Mouse (Mus musculus) lung, adult 2 months (tissue): ENCODE measurements around the gene Pik3c2a. TPM values are rescaled to one million over a fixed set of nuclear protein-coding genes. Genes with fewer than 3 reads are reported as not detected.

Source experiments
- DNase-seq: peaks from one replicate; pipeline ENCODE4 v3.0.0; 2022
- H3K4me1 ChIP-seq: fragments of 200-500 bp; 2 replicates; pipeline ENCODE4 v1.6.1; 2011; ENCODE audit warnings: low read length; ENCODE audit not compliant: control insufficient read depth, insufficient read depth
- H3K4me3 ChIP-seq: fragments of 200-500 bp; replicated peaks from 2 replicates; pipeline ENCODE3; 2011; ENCODE audit warnings: low read depth, mild to moderate bottlenecking, control low read depth, low read length; ENCODE audit errors: extremely low read depth
- CTCF ChIP-seq: fragments of 200-500 bp; IDR thresholded peaks from 2 replicates; pipeline ENCODE4 v1.5.1; 2011; ENCODE audit warnings: mild to moderate bottlenecking, low read length, control low read depth; ENCODE audit not compliant: insufficient read depth
- POLR2A ChIP-seq: fragments of 200-500 bp; IDR thresholded peaks from 2 replicates; pipeline ENCODE4 v1.6.1; 2011; ENCODE audit warnings: low read depth, mild to moderate bottlenecking, control low read depth, low read length, borderline replicate concordance; ENCODE audit errors: extremely low read depth
- WGBS: fragments of 180-500 bp; shearing (Covaris S2); methylation state at CpG from one replicate; pipeline ENCODE4 v1.1.7; 2018; 5-methylcytosine and 5-hydroxymethylcytosine counted together
- polyA plus RNA-seq: library from polyadenylated mRNA; depleted of rRNA; stranded (reverse); fragments of >200 nt; gene quantifications from 2 replicates; pipeline ENCODE4 v1.2.3, GENCODE M21; 2012; rRNA removed

Pik3c2a gene
- polyA plus RNA-seq, 1 experiment = 5.5 TPM

DNA sequence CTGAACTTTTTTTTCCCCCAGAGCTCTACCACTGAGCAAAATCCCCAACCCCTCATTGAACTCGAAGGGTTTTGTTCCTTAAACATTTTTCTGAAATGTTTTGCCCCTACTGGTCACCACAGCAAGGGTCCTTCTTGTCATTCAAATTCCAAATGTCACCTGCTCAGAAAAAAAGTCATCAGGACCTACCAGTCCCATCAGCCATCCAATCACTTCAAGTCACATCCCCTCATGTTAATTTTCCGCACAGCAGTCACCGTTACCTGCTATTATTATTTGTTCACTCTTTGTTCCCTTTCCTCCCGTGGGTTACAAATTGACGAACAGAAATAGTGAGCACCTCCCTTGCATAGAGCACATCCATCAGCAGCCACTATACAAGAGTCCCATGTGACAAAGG lies 136.6 kb downstream of the Pik3c2a start:
- TF ChIP-seq POLR2A (no peak), CTCF (no peak)
- Histone ChIP-seq H3K4me3 (no peak overlapping the region), H3K4me1 (peaks cover 8% of the 10 kb centered on the region)
- WGBS = 17% methylated on average over 5 of the region's 5 CpGs
- DNase-seq = no peak

- no peak for DNase-seq
- no peaks in the 10 kb centered on the region; the same call in 1 of the 2 replicates for H3K4me1 ChIP-seq
- TF ChIP-seq POLR2A = no peak
- TF ChIP-seq CTCF = no peak
- no peak overlapping the region for H3K4me3 ChIP-seq
- 49% methylated on average over 5 of the region's 5 CpGs for WGBS
Observed at GRCm38 (mm10) chr7:116301661-116302311, 141.5 kb downstream of the Pik3c2a start.

DNA sequence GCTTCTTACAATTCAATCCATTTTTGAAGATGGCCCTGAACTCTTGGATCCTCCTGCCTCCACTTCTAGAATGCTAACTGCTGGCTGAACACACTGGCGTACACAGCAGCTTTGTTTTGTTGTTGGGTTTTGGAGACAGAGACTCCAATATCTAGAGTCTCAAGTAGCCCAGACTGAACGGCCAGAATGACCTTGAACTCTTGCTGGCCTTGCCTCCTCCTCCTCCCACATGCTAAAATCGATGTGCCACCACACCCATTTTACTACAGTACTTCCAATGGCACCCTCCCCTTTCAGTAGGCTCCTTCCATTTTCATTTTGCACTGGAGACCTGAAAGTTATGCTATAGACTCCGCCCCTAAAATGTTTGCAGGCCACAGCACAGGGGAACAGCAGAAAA lies 142.1 kb downstream of the Pik3c2a start:
- WGBS = 66% methylated on average over 4 of the region's 4 CpGs
- Histone ChIP-seq H3K4me1 (no peaks in the 10 kb centered on the region), H3K4me3 (no peak overlapping the region)
- no peak for DNase-seq
- no peak for TF ChIP-seq CTCF
- TF ChIP-seq POLR2A = no peak

- Histone ChIP-seq H3K4me3 (no peak overlapping the region), H3K4me1 (no peaks in the 10 kb centered on the region)
- 73% methylated on average over 2 of the region's 2 CpGs for WGBS
- DNase-seq = no peak
- TF ChIP-seq CTCF = no peak
- TF ChIP-seq POLR2A = no peak
Observed at GRCm38 (mm10) chr7:116298851-116299250, 144.4 kb downstream of the Pik3c2a start.

GRCm38 (mm10) chr7:116298389-116298788 lies 144.9 kb downstream of the Pik3c2a start:
- H3K4me1 ChIP-seq = no peaks in the 10 kb centered on the region
- TF ChIP-seq POLR2A (no peak), CTCF (no peak)
- no peak overlapping the region for H3K4me3 ChIP-seq
- DNase-seq = no peak
- WGBS = 81% methylated on average over 10 of the region's 10 CpGs

GRCm38 (mm10) chr7:116294961-116295360 lies 148.3 kb downstream of the Pik3c2a start:
- H3K4me1 ChIP-seq = no peaks in the 10 kb centered on the region
- no peak for DNase-seq
- WGBS = 53% methylated on average over 3 of the region's 3 CpGs
- H3K4me3 ChIP-seq = no peak overlapping the region
- TF ChIP-seq POLR2A (no peak), CTCF (no peak)

DNA sequence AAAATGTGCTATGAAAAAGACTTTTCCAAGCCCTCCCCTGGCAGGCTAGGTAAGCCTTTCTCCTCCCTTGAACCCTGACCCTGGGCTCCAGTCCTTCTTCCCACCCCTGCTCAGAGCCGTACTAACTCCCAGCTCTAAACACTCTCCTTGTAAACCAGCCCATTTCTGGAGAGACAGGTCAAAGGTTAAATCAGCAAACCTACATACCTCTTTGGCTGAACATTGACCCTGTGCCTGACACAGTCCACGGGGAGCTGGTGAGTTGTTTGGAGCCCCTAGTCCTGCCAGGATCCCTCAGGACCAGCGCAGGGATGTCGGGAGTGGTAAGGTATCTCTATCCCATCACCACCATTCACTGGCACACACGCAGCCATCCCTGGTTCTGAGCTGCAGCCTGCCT lies 150.9 kb downstream of the Pik3c2a start:
- no peak overlapping the region for H3K4me3 ChIP-seq
- 47% methylated on average over 5 of the region's 5 CpGs for WGBS
- no peaks in the 10 kb centered on the region for H3K4me1 ChIP-seq
- DNase-seq = no peak
- TF ChIP-seq POLR2A (no peak), CTCF (no peak)

GRCm38 (mm10) chr7:116290559-116290958 lies 152.7 kb downstream of the Pik3c2a start:
- WGBS = 67% methylated on average over 1 of the region's 1 CpGs
- Histone ChIP-seq H3K4me1 (peaks cover 9% of the 10 kb centered on the region; the same call in 1 of the 2 replicates), H3K4me3 (no peak overlapping the region)
- TF ChIP-seq CTCF = no peak
- no peak for DNase-seq

GRCm38 (mm10) chr7:116288996-116289395 lies 154.3 kb downstream of the Pik3c2a start:
- peaks cover 9% of the 10 kb centered on the region; the same call in 1 of the 2 replicates for H3K4me1 ChIP-seq
- H3K4me3 ChIP-seq = no peak overlapping the region
- TF ChIP-seq CTCF (no peak), POLR2A (no peak)
- WGBS = 88% methylated on average over 3 of the region's 3 CpGs
- DNase-seq = no peak

DNA sequence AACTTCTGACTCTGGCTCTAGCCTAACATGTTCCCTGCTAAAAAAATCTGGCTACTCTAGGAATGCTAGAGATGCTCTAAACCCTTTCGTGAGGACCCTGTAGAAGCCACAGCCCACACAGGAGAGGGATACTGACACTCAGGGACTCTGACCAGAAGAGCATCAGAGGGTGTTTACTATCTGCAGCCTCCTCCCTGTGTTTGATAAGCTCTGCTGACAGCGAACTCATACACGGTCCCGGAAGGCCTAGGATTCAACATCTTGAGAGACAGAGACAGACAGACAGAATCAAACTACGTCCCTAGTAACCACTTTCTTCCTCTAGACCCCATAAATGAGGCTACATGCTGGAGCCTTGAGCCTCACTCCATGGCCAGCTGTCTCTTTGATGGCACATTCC lies 155.3 kb downstream of the Pik3c2a start:
- no peak overlapping the region for H3K4me3 ChIP-seq
- DNase-seq = no peak
- TF ChIP-seq POLR2A = no peak
- no peak for TF ChIP-seq CTCF
- H3K4me1 ChIP-seq = peaks cover 9% of the 10 kb centered on the region; the same call in 1 of the 2 replicates
- WGBS = 70% methylated on average over 5 of the region's 5 CpGs

Other genes starting within 250 kb of the Pik3c2a start
- 9.4 and 10.0 TPM in 2 replicates for gene Plekha7, start 135.1 kb downstream of the Pik3c2a start, polyA plus RNA-seq
- 82.3 and 118 TPM in 2 replicates for gene Rps13, start 109.3 kb downstream of the Pik3c2a start, polyA plus RNA-seq
- gene Nucb2, start 60.9 kb upstream of the Pik3c2a start, polyA plus RNA-seq = 6.7 and 9.5 TPM in 2 replicates